Mouse (Mus musculus): ENCODE measurements around the gene Paqr6.

DNA sequence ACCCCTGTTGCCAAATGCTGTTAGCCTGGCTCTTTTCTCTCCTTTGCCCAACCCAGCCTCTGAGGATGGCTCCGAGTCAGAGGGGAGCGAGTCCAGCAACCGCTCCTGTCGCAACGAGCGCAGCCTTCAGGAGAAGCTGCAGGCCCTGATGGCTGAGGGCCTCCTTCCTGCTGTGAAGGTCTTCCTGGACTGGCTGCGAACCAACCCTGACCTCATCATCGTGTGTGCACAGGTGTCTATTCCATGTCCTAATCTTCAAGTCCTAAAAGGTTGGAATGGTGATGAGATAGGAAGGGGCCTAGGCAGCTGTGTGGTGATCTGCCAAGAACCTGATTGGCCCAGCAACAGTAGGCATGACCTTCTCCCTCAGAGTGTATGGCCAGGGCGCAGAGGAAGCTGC, 11.5 kb upstream of the Paqr6 start:
- TF ChIP-seq CTCF (IDR thresholded peaks at IDR 0.05; ENCODE audit: insufficient read depth, low read depth, low read length) (no peak), POLR2A (IDR thresholded peaks at IDR 0.05; ENCODE audit: insufficient read depth, low read depth, low read length) (no peak)

Data from olfactory bulb, adult 2 months (tissue).